Mouse (Mus musculus) G1E (cell line): ENCODE data around the gene Tln2.

Source experiments
- CTCF ChIP-seq: IDR thresholded peaks from 2 replicates; pipeline ENCODE4 v1.5.1; 2012; ENCODE audit warnings: low read depth, low read length, inconsistent platforms, mixed read lengths
- GATA1 ChIP-seq: IDR thresholded peaks from 2 replicates; pipeline ENCODE4 v1.6.1; 2012; ENCODE audit warnings: borderline replicate concordance, low read length, inconsistent platforms, mixed read lengths
- GATA2 ChIP-seq: IDR thresholded peaks from 2 replicates; pipeline ENCODE4 v1.6.1; 2012; ENCODE audit warnings: low read depth, low read length, inconsistent platforms, borderline replicate concordance

DNA sequence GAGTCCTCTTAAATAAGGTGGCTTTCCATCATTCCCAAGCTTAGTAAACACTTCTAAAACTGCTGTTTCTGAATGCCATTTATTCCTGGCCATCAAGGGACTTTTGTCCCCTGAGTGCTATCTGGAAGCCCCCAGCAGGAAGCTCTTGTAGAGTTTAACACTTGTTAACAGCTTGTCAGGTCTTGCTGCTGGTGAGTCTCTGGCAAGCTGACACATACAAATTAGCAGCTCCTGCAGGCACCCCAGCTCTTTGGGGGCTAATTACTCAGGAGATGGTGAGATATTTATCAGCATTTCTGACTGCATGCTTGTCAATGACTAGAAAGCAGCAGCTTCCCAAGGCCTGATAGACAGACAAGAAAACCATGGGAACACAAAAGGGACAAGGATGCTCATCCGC lies 77.2 kb downstream of the Tln2 start:
- TF ChIP-seq CTCF (no peak), GATA2 (no peak), GATA1 (no peak)
